20 mouse cellular contexts compared by ENCODE assay signal in genomic region chr9:16202296-16202695, GRCm38 (mm10).
DNase-seq lines count a peak whose midpoint lies in the region; ATAC-seq and TF ChIP-seq lines count a peak whose summit lies in the region.
"Had no signal": no experiment of that assay in that cellular context is flagged by ENCODE, and none has a peak within 500 bp of the region (broad histone marks: within the 10 kb centered on the region; RNA-seq: fewer than 3 reads in every experiment).

No protein-coding gene starts in this region.

- DNase-seq in layer of hippocampus, adult 2 months (ENCODE audit: low spot score in 2 of 2) = peak in 1 of 2 experiments; percentile 39
- DNase-seq in layer of hippocampus, adult 9-10 months (ENCODE audit: low spot score) = no peak
- peak; percentile 10 for DNase-seq in midbrain, postnatal 0 days (ENCODE audit: low spot score)
- no peak for DNase-seq in midbrain, embryonic 11.5 days (ENCODE audit: low spot score, missing footprints)
- DNase-seq in brain, embryonic 14.5 days (ENCODE audit: low read depth) = peak; percentile 28
- DNase-seq in left cerebral cortex, postnatal 14 days (ENCODE audit: low spot score in 2 of 2) = peak; percentile 29 to 54
- DNase-seq in yolk sac, embryonic 10.5 days (ENCODE audit: low spot score) = no peak
- DNase-seq in embryonic facial prominence, embryonic 10.5 days (ENCODE audit: low spot score) = no peak
- DNase-seq: adrenal gland, adult 2 months; cerebellum, adult 9-10 months; heart, postnatal 14 days; kidney, adult 18-20 months; kidney, postnatal 10 days; liver, postnatal 0 days; lung, postnatal 36 days; thymus, adult 2 months had no signal

- no peak overlapping the region for H3K4me2 ChIP-seq in midbrain, postnatal 0 days (ENCODE audit: low read depth, low read length, poor library complexity, severe bottlenecking)
- no peak overlapping the region for H3K4me2 ChIP-seq in midbrain, embryonic 11.5 days
- H3K4me2 ChIP-seq: heart, embryonic 11.5 days; stomach, embryonic 15.5 days had no signal

- no peak for TF ChIP-seq CTCF in layer of hippocampus, adult 2 months (conservative IDR thresholded peaks at IDR 0.05)
- no peak for TF ChIP-seq CTCF in midbrain, postnatal 0 days (IDR thresholded peaks at IDR 0.05)
- TF ChIP-seq CTCF in brain, embryonic 14.5 days (IDR thresholded peaks at IDR 0.05; ENCODE audit: borderline replicate concordance, extremely low read depth, insufficient read depth, insufficient read length) = no peak

- no peaks in the 10 kb centered on the region for H3K27me3 ChIP-seq in midbrain, postnatal 0 days (ENCODE audit: insufficient read depth, low read length)
- H3K27me3 ChIP-seq in midbrain, embryonic 11.5 days (ENCODE audit: control insufficient read depth, insufficient read depth, low read length) = no peaks in the 10 kb centered on the region
- H3K27me3 ChIP-seq in embryonic facial prominence, embryonic 10.5 days (replicated peaks; ENCODE audit: low read depth, poor library complexity, severe bottlenecking) = no peaks in the 10 kb centered on the region
- H3K27me3 ChIP-seq: stomach, embryonic 15.5 days had no signal

- WGBS in midbrain, postnatal 0 days = 76% methylated on average over 6 of the region's 6 CpGs
- 75% methylated on average over 6 of the region's 6 CpGs for WGBS in midbrain, embryonic 11.5 days
- 79% methylated on average over 6 of the region's 6 CpGs for WGBS in embryonic facial prominence, embryonic 10.5 days

- H3K9ac ChIP-seq in midbrain, postnatal 0 days (replicated peaks; ENCODE audit: low read length, poor library complexity, severe bottlenecking) = no peak overlapping the region
- no peak overlapping the region for H3K9ac ChIP-seq in midbrain, embryonic 11.5 days (ENCODE audit: low read length)
- H3K9ac ChIP-seq: liver, postnatal 0 days; stomach, embryonic 15.5 days had no signal

- H3K27ac ChIP-seq in layer of hippocampus, adult 2 months = peak overlapping the region; percentile 28
- no peak overlapping the region for H3K27ac ChIP-seq in midbrain, postnatal 0 days (ENCODE audit: low read depth, low read length)
- no peak overlapping the region for H3K27ac ChIP-seq in midbrain, embryonic 11.5 days (ENCODE audit: low read depth, low read length)
- H3K27ac ChIP-seq in embryonic facial prominence, embryonic 10.5 days (replicated peaks) = no peak overlapping the region
- H3K27ac ChIP-seq: limb, embryonic 10.5 days; stomach, embryonic 15.5 days had no signal

- H3K4me1 ChIP-seq in midbrain, postnatal 0 days (ENCODE audit: insufficient read depth, low read length) = 0 out of 2 replicates have a peak, but pooled peaks cover 2% of the 10 kb centered on the region
- H3K4me1 ChIP-seq in midbrain, embryonic 11.5 days (ENCODE audit: control insufficient read depth, insufficient read depth, low read length) = no peaks in the 10 kb centered on the region
- H3K4me1 ChIP-seq in embryonic facial prominence, embryonic 10.5 days = no peaks in the 10 kb centered on the region
- H3K4me1 ChIP-seq: limb, embryonic 10.5 days; stomach, embryonic 15.5 days had no signal

- intact Hi-C loops in left cerebral cortex, postnatal 14 days (cut with DNase I) = no loop called here

- ATAC-seq in midbrain, postnatal 0 days (ENCODE audit: low FRiP score) = no peak
- no peak for ATAC-seq in midbrain, embryonic 11.5 days (ENCODE audit: low FRiP score)
- ATAC-seq: liver, postnatal 0 days had no signal

- TF ChIP-seq POLR2A in brain, embryonic 14.5 days (IDR thresholded peaks at IDR 0.05; ENCODE audit: borderline replicate concordance, extremely low read depth, insufficient read depth, insufficient read length, poor library complexity, severe bottlenecking) = no peak

- no peaks in the 10 kb centered on the region for H3K36me3 ChIP-seq in midbrain, postnatal 0 days (ENCODE audit: insufficient read depth, low read length)
- no peaks in the 10 kb centered on the region for H3K36me3 ChIP-seq in midbrain, embryonic 11.5 days (ENCODE audit: control insufficient read depth, insufficient read depth, low read length)
- H3K36me3 ChIP-seq in embryonic facial prominence, embryonic 10.5 days (replicated peaks) = no peaks in the 10 kb centered on the region
- H3K36me3 ChIP-seq: limb, embryonic 10.5 days; stomach, embryonic 15.5 days had no signal

- no peak overlapping the region for H3K4me3 ChIP-seq in layer of hippocampus, adult 2 months
- no peak overlapping the region for H3K4me3 ChIP-seq in midbrain, postnatal 0 days (ENCODE audit: low read depth, low read length)
- no peak overlapping the region for H3K4me3 ChIP-seq in midbrain, embryonic 11.5 days (ENCODE audit: low read depth, low read length)
- H3K4me3 ChIP-seq in embryonic facial prominence, embryonic 10.5 days = no peak overlapping the region
- H3K4me3 ChIP-seq: erythroblast, embryonic 14.5 days; limb, embryonic 10.5 days; stomach, embryonic 15.5 days had no signal

- no peaks in the 10 kb centered on the region for H3K9me3 ChIP-seq in midbrain, postnatal 0 days (ENCODE audit: low read length)
- H3K9me3 ChIP-seq in midbrain, embryonic 11.5 days (ENCODE audit: control insufficient read depth, low read length) = no peaks in the 10 kb centered on the region
- no peaks in the 10 kb centered on the region for H3K9me3 ChIP-seq in embryonic facial prominence, embryonic 10.5 days
- H3K9me3 ChIP-seq: limb, embryonic 10.5 days; stomach, embryonic 15.5 days had no signal

Comparison
In these comparisons a context has a peak if more than half of its experiments do, and no peak if none do; other contexts are left out.
1. DNase-seq: peak in midbrain, postnatal 0 days (single experiment), brain, embryonic 14.5 days (single experiment) and left cerebral cortex, postnatal 14 days (2 of 2); none in layer of hippocampus, adult 9-10 months (single experiment), midbrain, embryonic 11.5 days (single experiment), yolk sac, embryonic 10.5 days (single experiment) and embryonic facial prominence, embryonic 10.5 days (single experiment).